Mouse (Mus musculus) thymus, adult 2 months (tissue): Measurements from ENCODE around the gene Mrtfa. TPM values are rescaled to one million over a fixed set of nuclear protein-coding genes. Genes with fewer than 3 reads are reported as not detected.

Experiments used
- DNase-seq: peaks from one replicate; pipeline ENCODE4 v3.0.0; 2021
- H3K27ac ChIP-seq: fragments of 200-500 bp; 2 replicates; pipeline ENCODE4 v1.5.1; 2012; ENCODE audit warnings: low read length, control low read depth; ENCODE audit not compliant: control insufficient read depth, insufficient read depth
- H3K27me3 ChIP-seq: fragments of 200-500 bp; 2 replicates; pipeline ENCODE4 v1.6.1; 2012; ENCODE audit warnings: mild to moderate bottlenecking, low read length, moderate library complexity, mixed read lengths; ENCODE audit not compliant: control insufficient read depth, insufficient read depth
- H3K36me3 ChIP-seq: fragments of 200-500 bp; 2 replicates; pipeline ENCODE4 v1.6.1; 2012; ENCODE audit warnings: mild to moderate bottlenecking, low read length, moderate library complexity; ENCODE audit not compliant: control insufficient read depth, insufficient read depth
- H3K4me1 ChIP-seq: fragments of 200-500 bp; replicated peaks from 2 replicates; pipeline ENCODE4 v1.6.1; 2012; ENCODE audit warnings: low read length; ENCODE audit not compliant: control insufficient read depth, insufficient read depth
- H3K4me3 ChIP-seq: fragments of 200-500 bp; 2 replicates; pipeline ENCODE4 v1.5.1; 2012; ENCODE audit warnings: mild to moderate bottlenecking, low read length, control low read depth, moderate library complexity; ENCODE audit not compliant: control insufficient read depth, insufficient read depth
- CTCF ChIP-seq: fragments of 200-500 bp; IDR thresholded peaks from 2 replicates; pipeline ENCODE4 v1.5.1; 2012; ENCODE audit warnings: mild to moderate bottlenecking, control low read depth, low read length, moderate library complexity, borderline replicate concordance; ENCODE audit not compliant: control insufficient read depth, poor library complexity, insufficient read depth; ENCODE audit errors: extremely low read depth
- POLR2A ChIP-seq: fragments of 200-500 bp; IDR thresholded peaks from 2 replicates; pipeline ENCODE4 v1.6.1; 2012; ENCODE audit warnings: mild to moderate bottlenecking, low read length, control low read depth, moderate library complexity; ENCODE audit not compliant: control insufficient read depth, poor library complexity, insufficient read depth; ENCODE audit errors: extremely low read depth
- WGBS: fragments of 180-500 bp; shearing (Covaris S2); methylation state at CpG from one replicate; pipeline ENCODE4 v1.1.7; 2018; 5-methylcytosine and 5-hydroxymethylcytosine counted together
- polyA plus RNA-seq: library from polyadenylated mRNA; depleted of rRNA; stranded (reverse); fragments of >200 nt; gene quantifications from 2 replicates; pipeline ENCODE4 v1.2.3, GENCODE M21; 2012

The Mrtfa gene
- polyA plus RNA-seq, 1 experiment, result 114 TPM

DNA sequence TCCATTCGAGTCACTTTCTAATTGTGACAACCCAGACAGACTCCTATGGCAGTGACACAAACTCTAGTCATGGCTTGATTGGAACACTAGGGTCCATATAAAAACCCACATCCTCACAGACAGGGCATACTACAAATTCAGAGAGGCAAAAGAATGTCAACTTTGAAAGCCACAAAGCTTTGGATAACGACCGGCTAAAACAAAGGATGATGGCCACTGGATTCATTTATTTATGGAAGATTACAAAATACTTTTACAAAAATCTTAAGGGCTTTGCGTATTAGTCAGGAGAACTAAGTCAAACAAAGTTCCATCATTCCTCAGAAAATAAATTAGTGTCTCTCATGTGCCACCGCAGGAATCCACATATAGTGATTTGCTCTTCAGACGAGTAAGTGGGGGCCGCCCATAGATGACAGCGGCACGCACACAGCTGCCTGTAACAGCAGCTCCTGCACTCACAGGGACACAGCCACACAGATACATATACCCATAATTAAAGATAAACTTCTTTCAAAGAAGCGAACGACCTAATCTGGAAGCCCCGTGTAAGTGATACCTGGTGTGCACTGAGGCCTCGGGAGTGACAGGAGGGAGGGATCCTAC lies 88.2 kb downstream of the Mrtfa start:
- WGBS, result 95% methylated on average over 13 of the region's 13 CpGs
- TF ChIP-seq CTCF (no peak), POLR2A (no peak)

DNA sequence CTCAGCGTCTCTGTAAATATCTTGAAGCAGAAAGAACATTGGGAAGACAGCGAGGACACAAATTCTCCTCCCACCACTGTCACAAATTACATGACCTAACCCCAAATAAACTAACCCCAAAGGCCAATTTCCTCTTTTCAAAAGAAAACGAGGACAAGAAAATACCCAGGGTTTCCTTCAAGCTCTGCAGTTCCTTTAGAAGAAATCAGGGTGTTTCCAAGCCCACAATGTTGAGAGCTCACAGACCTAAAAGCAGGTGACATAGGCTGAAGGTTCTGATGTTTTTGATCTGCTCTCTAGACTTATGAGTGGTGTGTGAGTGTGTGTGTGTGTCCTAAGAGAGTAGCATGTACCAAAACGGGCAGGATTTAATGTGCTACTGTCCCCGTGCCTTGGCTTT lies 89.2 kb downstream of the Mrtfa start:
- TF ChIP-seq CTCF, result no peak
- no peak for TF ChIP-seq POLR2A
- H3K4me3 ChIP-seq, result no peak overlapping the region
- 29% methylated on average over 5 of the region's 5 CpGs for WGBS
- H3K4me1 ChIP-seq, result peaks cover 31% of the 10 kb centered on the region
- DNase-seq, result no peak
- H3K27me3 ChIP-seq, result no peaks in the 10 kb centered on the region
- H3K27ac ChIP-seq, result peak overlapping the region; percentile 33; the same call in 1 of the 2 replicates
- no peaks in the 10 kb centered on the region for H3K36me3 ChIP-seq

More for the DNA sequence above, 88.2 kb downstream of the Mrtfa start:
- no peak for DNase-seq
- Histone ChIP-seq H3K27me3 (no peaks in the 10 kb centered on the region), H3K4me3 (no peak overlapping the region), H3K27ac (no peak overlapping the region), H3K36me3 (no peaks in the 10 kb centered on the region), H3K4me1 (peaks cover 24% of the 10 kb centered on the region)

DNA sequence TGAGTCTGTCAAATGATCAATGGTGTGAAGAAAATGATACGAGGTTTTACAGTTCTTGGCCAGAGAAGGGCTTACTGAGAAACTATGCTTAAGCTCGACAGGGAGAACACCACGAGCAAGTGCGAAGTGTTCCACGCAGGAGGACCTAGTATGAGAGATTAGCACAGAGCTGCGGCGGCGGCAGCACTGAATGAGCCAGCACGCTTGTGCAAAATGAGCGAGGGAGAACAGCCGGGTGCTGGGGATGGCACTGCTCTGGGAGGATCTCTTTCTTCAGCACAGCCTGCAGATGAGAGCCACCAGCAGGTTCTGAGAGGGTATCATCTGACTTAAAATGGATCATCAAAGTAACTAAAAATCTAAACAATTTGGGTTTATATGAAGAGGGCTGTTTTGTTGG lies 91.3 kb downstream of the Mrtfa start:
- no peak for DNase-seq
- H3K4me1 ChIP-seq, result peaks cover 31% of the 10 kb centered on the region
- no peak for TF ChIP-seq CTCF
- no peak for TF ChIP-seq POLR2A
- H3K27me3 ChIP-seq, result no peaks in the 10 kb centered on the region
- H3K27ac ChIP-seq, result no peak overlapping the region
- H3K4me3 ChIP-seq, result no peak overlapping the region
- no peaks in the 10 kb centered on the region for H3K36me3 ChIP-seq
- 95% methylated on average over 11 of the region's 11 CpGs for WGBS

DNA sequence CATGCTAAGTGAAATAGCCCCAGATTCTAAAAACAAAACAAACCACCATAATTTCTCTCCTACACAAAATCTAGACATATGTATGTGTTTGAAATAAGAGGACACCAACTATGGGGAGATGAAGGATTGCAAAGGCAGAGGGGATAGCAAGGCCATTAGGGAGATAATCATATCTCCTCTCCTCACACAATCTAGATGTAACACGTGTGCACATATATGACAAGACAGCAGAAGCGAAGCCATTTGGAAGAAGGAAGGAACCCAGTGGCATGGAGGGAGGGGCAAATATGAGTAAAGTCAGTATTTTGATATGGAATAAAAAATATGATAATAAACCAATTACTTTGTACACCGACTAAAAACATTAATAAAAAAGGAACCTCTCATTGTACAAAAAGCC lies 91.9 kb downstream of the Mrtfa start:
- H3K27ac ChIP-seq, result no peak overlapping the region
- WGBS, result 94% methylated on average over 3 of the region's 3 CpGs
- H3K4me1 ChIP-seq, result peaks cover 30% of the 10 kb centered on the region
- H3K36me3 ChIP-seq, result no peaks in the 10 kb centered on the region
- H3K27me3 ChIP-seq, result no peaks in the 10 kb centered on the region
- TF ChIP-seq POLR2A, result no peak
- TF ChIP-seq CTCF, result no peak
- no peak overlapping the region for H3K4me3 ChIP-seq
- DNase-seq, result no peak

DNA sequence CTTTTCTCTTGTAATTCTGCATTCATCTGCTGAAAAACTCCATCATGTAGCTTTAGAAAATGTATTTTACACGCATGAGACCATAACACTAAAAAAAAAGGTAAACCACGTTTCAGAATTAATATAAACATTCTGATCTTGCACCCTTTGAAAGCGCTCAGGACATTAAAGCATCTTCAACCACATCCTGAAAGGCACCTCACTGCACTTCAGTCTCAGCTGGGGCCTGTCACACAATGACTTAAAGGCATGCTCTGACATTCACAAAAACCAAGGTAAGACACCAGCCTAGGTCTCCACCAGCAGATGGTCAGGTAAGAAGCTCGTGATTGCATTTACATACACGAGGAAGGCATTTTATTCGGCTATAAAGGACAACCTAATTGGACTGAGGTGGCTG lies 92.7 kb downstream of the Mrtfa start:
- peak overlapping the region; percentile 65 for H3K27ac ChIP-seq

DNA sequence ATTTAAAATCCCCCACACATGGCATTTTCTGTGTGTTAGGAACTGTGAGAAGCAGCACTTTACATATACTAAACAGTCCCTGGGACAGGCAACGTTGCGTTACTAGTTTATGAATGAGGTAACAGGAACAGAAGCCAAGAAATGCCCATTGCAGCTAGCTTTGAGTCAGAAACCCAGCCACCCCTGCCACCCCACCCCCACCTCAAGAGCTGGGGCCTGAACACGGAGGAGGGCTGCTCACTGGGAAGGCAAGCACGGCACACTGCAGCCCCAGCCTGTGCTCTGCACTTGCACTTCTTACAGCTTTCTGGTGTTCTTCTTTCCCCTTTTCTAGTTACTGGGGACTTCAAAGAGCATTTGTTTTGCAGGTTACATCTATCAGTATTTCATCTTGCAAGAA lies 93.1 kb downstream of the Mrtfa start:
- TF ChIP-seq POLR2A (no peak), CTCF (no peak)
- Histone ChIP-seq H3K27me3 (no peaks in the 10 kb centered on the region), H3K27ac (peak overlapping the region; percentile 84), H3K4me3 (no peak overlapping the region), H3K4me1 (peaks cover 23% of the 10 kb centered on the region), H3K36me3 (no peaks in the 10 kb centered on the region)
- 24% methylated on average over 4 of the region's 4 CpGs for WGBS
- DNase-seq, result peak; percentile 66

More for the DNA sequence above, 92.7 kb downstream of the Mrtfa start:
- peaks cover 27% of the 10 kb centered on the region for H3K4me1 ChIP-seq
- DNase-seq, result peak; percentile 21
- H3K36me3 ChIP-seq, result no peaks in the 10 kb centered on the region
- H3K4me3 ChIP-seq, result no peak overlapping the region
- WGBS, result 23% methylated on average over 6 of the region's 6 CpGs
- TF ChIP-seq POLR2A (no peak), CTCF (no peak)
- no peaks in the 10 kb centered on the region for H3K27me3 ChIP-seq

DNA sequence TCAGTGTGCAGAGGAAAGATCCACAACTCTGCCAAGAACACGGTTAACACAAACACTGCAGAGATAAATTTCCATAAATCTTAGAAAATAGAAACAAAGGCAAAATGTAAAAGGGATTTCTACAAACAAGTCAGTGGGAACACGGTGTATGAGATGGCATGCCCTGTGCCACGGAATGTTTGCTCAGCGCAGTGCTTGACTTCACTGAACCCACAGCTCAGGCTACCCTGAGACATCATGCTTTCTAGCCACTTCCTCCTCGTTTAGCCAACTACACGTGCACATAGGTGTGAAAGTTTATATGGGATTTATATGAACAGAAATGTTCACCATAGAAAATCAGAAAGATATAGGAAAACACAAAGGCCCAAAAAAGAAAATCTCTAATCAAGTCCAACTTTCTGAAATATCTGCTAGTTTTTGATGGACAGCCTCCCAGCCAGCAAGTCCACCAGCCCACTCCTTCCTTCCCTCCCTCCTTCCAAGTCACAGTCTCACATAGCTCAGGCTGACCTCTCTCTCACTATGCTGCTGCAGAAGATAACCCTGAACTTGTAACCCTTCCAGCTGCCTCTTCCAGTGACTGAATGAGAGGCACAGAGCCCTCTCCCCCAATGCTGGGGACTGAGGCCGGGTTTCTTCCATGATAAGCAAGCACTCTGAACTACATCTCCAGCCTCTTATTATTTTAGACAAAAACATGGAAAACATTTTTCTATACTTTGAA lies 94.1 kb downstream of the Mrtfa start:
- Histone ChIP-seq H3K27ac (peak overlapping the region; percentile 50), H3K27me3 (no peaks in the 10 kb centered on the region), H3K4me1 (peaks cover 22% of the 10 kb centered on the region), H3K4me3 (no peak overlapping the region), H3K36me3 (no peaks in the 10 kb centered on the region)
- DNase-seq, result no peak
- TF ChIP-seq CTCF, result no peak
- TF ChIP-seq POLR2A, result no peak
- 47% methylated on average over 7 of the region's 7 CpGs for WGBS
